23 mouse cellular contexts compared by ENCODE assay signal in the genomic region with DNA sequence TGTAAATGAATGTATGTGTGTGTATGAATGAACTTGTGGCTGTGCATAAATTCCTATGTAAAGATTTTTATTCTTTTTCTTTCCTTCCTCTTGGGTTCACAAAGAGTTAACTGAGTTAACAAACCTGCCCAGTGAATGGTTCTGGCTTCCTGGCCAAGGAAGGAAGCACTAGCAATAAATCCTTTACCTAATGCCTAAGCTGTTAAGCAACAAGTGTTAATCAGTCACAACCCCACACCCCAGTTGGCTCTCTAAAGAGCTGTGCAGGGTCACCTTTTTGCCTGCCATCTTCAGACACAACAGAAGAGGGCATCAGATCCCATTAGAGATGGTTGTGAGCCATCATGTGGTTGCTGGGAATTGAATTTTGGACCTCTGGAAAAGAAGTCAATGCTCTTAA.
A peak's percentile ranks its signal among the peaks of the same experiment; 100 is the strongest.
DNase-seq lines count a peak whose midpoint lies in the region; ATAC-seq and TF ChIP-seq lines count a peak whose summit lies in the region.
"Had no signal": no experiment of that assay in that cellular context is flagged by ENCODE, and none has a peak within 500 bp of the region (broad histone marks: within the 10 kb centered on the region; RNA-seq: fewer than 3 reads in every experiment).

No protein-coding gene starts in this region.

- no peak overlapping the region for H3K9ac ChIP-seq in kidney, embryonic 15.5 days
- no peak overlapping the region for H3K9ac ChIP-seq in kidney, postnatal 0 days (ENCODE audit: low read depth, low read length)
- H3K9ac ChIP-seq: embryonic facial prominence, embryonic 13.5 days; embryonic facial prominence, embryonic 15.5 days; forebrain, embryonic 12.5 days had no signal

- H3K36me3 ChIP-seq in kidney, embryonic 15.5 days, result no peaks in the 10 kb centered on the region
- no peaks in the 10 kb centered on the region for H3K36me3 ChIP-seq in kidney, postnatal 0 days (ENCODE audit: insufficient read depth, low read length)
- H3K36me3 ChIP-seq: embryonic facial prominence, embryonic 13.5 days; embryonic facial prominence, embryonic 15.5 days; forebrain, embryonic 10.5 days; forebrain, embryonic 12.5 days had no signal

- no peaks in the 10 kb centered on the region for H3K4me1 ChIP-seq in kidney, embryonic 15.5 days
- H3K4me1 ChIP-seq in kidney, postnatal 0 days (replicated peaks; ENCODE audit: insufficient read depth, low read length), result no peaks in the 10 kb centered on the region
- H3K4me1 ChIP-seq: embryonic facial prominence, embryonic 13.5 days; embryonic facial prominence, embryonic 15.5 days; forebrain, embryonic 10.5 days; forebrain, embryonic 12.5 days had no signal

- H3K27ac ChIP-seq in kidney, embryonic 15.5 days, result no peak overlapping the region
- H3K27ac ChIP-seq in kidney, postnatal 0 days, result no peak overlapping the region
- H3K27ac ChIP-seq: embryonic facial prominence, embryonic 13.5 days; embryonic facial prominence, embryonic 15.5 days; forebrain, embryonic 10.5 days; forebrain, embryonic 12.5 days had no signal

- no peak overlapping the region for H3K4me2 ChIP-seq in kidney, embryonic 15.5 days
- no peak overlapping the region for H3K4me2 ChIP-seq in kidney, postnatal 0 days (ENCODE audit: low read length)
- H3K4me2 ChIP-seq: embryonic facial prominence, embryonic 13.5 days; embryonic facial prominence, embryonic 15.5 days; forebrain, embryonic 12.5 days had no signal

- ATAC-seq in kidney, embryonic 15.5 days (replicated peaks; ENCODE audit: low FRiP score), result peak; percentile 67
- ATAC-seq in kidney, postnatal 0 days (replicated peaks; ENCODE audit: low FRiP score, low read depth), result no peak; the same call in 1 of the 2 replicates
- ATAC-seq: forebrain, embryonic 14.5 days had no signal

- H3K4me3 ChIP-seq in kidney, embryonic 15.5 days (replicated peaks), result no peak overlapping the region
- no peak overlapping the region for H3K4me3 ChIP-seq in kidney, postnatal 0 days (replicated peaks; ENCODE audit: low read depth, low read length)
- H3K4me3 ChIP-seq: embryonic facial prominence, embryonic 13.5 days; embryonic facial prominence, embryonic 15.5 days; erythroblast, embryonic 14.5 days; forebrain, embryonic 10.5 days; forebrain, embryonic 12.5 days had no signal

- H3K9me3 ChIP-seq in kidney, embryonic 15.5 days (replicated peaks), result no peaks in the 10 kb centered on the region
- H3K9me3 ChIP-seq in kidney, postnatal 0 days (replicated peaks; ENCODE audit: low read length), result no peaks in the 10 kb centered on the region
- H3K9me3 ChIP-seq: embryonic facial prominence, embryonic 13.5 days; embryonic facial prominence, embryonic 15.5 days; forebrain, embryonic 10.5 days; forebrain, embryonic 12.5 days had no signal

- H3K27me3 ChIP-seq in kidney, embryonic 15.5 days, result no peaks in the 10 kb centered on the region
- no peaks in the 10 kb centered on the region for H3K27me3 ChIP-seq in kidney, postnatal 0 days (ENCODE audit: insufficient read depth, low read length)
- H3K27me3 ChIP-seq: embryonic facial prominence, embryonic 13.5 days; embryonic facial prominence, embryonic 15.5 days; forebrain, embryonic 12.5 days had no signal

- TF ChIP-seq CTCF in kidney, postnatal 0 days (IDR thresholded peaks at IDR 0.05; ENCODE audit: low read depth), result no peak

- DNase-seq in kidney, adult 9 months, result peak; percentile 12
- DNase-seq in kidney, adult 18-20 months, result no peak
- no peak for DNase-seq in kidney, adult 8-10 months
- peak; percentile 16 for DNase-seq in kidney, postnatal 0 days (ENCODE audit: low spot score)
- no peak for DNase-seq in kidney, adult 11 months
- DNase-seq in layer of hippocampus, adult 9-10 months (ENCODE audit: low spot score), result no peak
- DNase-seq: adrenal gland, adult 2 months; adrenal gland, postnatal 10 days; adrenal gland, postnatal 25 days; cerebellum, adult 11 months; cerebellum, adult 18-20 months; cerebellum, adult 8-10 months; cerebellum, adult 9-11 months; cerebellum, postnatal 14 days; cerebellum, postnatal 36 days; embryo, embryonic 11 days had no signal

Comparison
In these comparisons a context has a peak if more than half of its experiments do, and no peak if none do; other contexts are left out.
1. DNase-seq: peak in kidney, adult 9 months (single experiment) and kidney, postnatal 0 days (single experiment); none in kidney, adult 18-20 months (single experiment), kidney, adult 8-10 months (0 of 2), kidney, adult 11 months (single experiment) and layer of hippocampus, adult 9-10 months (single experiment).